Mouse (Mus musculus): Measurements from ENCODE around the gene Calm2.

Calm2 gene

DNA sequence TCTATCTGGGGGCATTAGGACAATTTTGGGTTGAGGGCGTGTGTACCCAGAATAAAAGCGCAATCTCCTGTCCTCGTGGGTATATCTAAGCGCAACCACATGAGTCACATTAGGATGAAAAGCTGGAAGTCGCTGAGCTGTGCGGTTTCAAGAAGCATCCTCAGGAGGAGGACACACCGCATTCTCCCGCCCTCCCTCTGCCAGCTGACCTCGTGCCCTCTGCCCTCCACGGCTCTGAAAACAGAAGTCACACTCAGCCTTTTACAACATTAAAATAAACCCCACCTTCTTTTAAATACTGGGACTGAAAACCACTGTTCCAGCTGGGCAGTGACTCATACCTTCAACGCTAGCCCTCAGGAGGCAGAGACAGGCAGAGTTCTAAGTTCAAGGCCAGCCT, 49.6 kb downstream of the Calm2 start:
- DNase-seq (ENCODE audit: low read depth, low spot score): no peak

GRCm38 (mm10) chr17:87391242-87391641, 55.5 kb downstream of the Calm2 start:
- DNase-seq (ENCODE audit: low read depth, low spot score): no peak

DNA sequence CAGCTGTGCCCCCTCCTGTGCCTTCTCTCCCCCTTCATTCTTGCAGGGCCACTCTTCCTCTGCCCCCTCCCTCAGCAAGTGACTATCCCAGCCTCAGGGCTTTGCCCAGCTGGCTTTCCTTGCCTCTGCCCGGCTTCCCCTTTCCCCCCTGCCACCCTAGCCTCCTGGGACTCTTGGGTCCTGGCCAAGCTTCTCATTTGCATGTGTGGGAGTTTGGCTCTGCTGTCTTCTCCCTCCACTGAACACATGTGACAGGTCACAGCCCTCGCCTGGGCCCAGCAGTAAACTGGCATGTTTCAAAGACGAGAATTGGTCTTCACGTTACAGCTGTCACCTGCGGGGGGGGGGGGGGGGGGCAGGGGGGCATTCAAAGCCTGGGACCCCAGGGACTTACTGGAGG, 59.7 kb downstream of the Calm2 start:
- no peak for DNase-seq (ENCODE audit: low read depth, low spot score)

DNA sequence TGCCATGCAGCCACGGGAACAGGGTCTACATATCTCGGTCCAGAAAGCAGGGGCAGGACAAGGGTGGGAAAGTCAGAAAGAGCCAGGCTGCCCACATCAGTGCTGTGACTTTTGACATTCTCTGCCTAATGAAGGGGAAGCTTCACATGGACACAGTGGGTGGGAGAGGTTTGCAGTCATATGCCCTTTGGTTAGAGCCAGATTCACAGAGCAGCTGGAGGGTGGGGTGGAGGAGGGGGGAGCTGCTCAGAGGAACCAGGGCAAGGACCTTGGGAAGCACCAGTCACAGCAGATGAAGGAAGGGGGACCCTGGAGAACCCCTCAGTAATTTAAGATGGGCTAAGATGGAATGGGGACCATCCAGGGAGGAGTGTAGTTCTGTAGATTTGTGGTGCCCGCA, 60.9 kb downstream of the Calm2 start:
- no peak for DNase-seq (ENCODE audit: low read depth, low spot score)
